Mouse (Mus musculus) E14TG2a.4 (cell line): Measurements from ENCODE around the gene Olfr1104.

Experiments
- H3K27me3 ChIP-seq: 2 replicates; pipeline ENCODE4 v1.6.1; 2014; ENCODE audit warnings: low read length, control low read depth; ENCODE audit not compliant: insufficient read depth
- H3K36me3 ChIP-seq: 2 replicates; pipeline ENCODE4 v1.6.1; 2014; ENCODE audit warnings: low read length, control low read depth; ENCODE audit not compliant: insufficient read depth
- H3K4me1 ChIP-seq: replicated peaks from 2 replicates; pipeline ENCODE4 v1.6.1; 2014; ENCODE audit warnings: low read depth, low read length, control low read depth
- H3K4me3 ChIP-seq: replicated peaks from 2 replicates; pipeline ENCODE4 v1.5.1; 2014; ENCODE audit warnings: mild to moderate bottlenecking, low read length
- H3K9me3 ChIP-seq: 2 replicates; pipeline ENCODE4 v1.6.1; 2014; ENCODE audit warnings: low read length, control low read depth
- CTCF ChIP-seq: conservative IDR thresholded peaks from 2 replicates; pipeline ENCODE4 v1.5.1; 2014; ENCODE audit warnings: low read length
- NANOG ChIP-seq: IDR thresholded peaks from 2 replicates; pipeline ENCODE4 v1.6.1; 2014; ENCODE audit warnings: borderline replicate concordance, low read length, mixed read lengths
- POU5F1 ChIP-seq: IDR thresholded peaks from 2 replicates; pipeline ENCODE4 v1.6.1; 2014; ENCODE audit warnings: low read length, borderline replicate concordance

The Olfr1104 gene

GRCm38 (mm10) chr2:87026980-87027379, at the start of gene Olfr1104:
Gene Olfr1104, minus strand, starts transcription at chr2:87027080.
- TF ChIP-seq POU5F1 (no peak), CTCF (no peak), NANOG (no peak)
- H3K27me3 ChIP-seq, result no peaks in the 10 kb centered on the region
- no peaks in the 10 kb centered on the region for H3K4me1 ChIP-seq
- no peaks in the 10 kb centered on the region for H3K9me3 ChIP-seq
- H3K4me3 ChIP-seq, result no peak within 1 kb of the TSS
- no peaks in the 10 kb centered on the region for H3K36me3 ChIP-seq

GRCm38 (mm10) chr2:87075717-87076116, 48.8 kb upstream of the Olfr1104 start, which contains the start of gene Olfr1107:
Gene Olfr1107, minus strand, starts transcription at chr2:87075817.
- Histone ChIP-seq H3K36me3 (no peaks in the 10 kb centered on the region), H3K4me3 (no peak within 1 kb of the TSS), H3K9me3 (peaks cover 8% of the 10 kb centered on the region; the same call in 1 of the 2 replicates), H3K27me3 (no peaks in the 10 kb centered on the region), H3K4me1 (no peaks in the 10 kb centered on the region)
- no peak for TF ChIP-seq NANOG

GRCm38 (mm10) chr2:87052173-87052572, 25.3 kb upstream of the Olfr1104 start, which contains the start of gene Olfr1106:
Gene Olfr1106, minus strand, starts transcription at chr2:87052273.
- no peaks in the 10 kb centered on the region for H3K4me1 ChIP-seq
- TF ChIP-seq CTCF (no peak), NANOG (no peak), POU5F1 (no peak)
- no peaks in the 10 kb centered on the region for H3K9me3 ChIP-seq

DNA sequence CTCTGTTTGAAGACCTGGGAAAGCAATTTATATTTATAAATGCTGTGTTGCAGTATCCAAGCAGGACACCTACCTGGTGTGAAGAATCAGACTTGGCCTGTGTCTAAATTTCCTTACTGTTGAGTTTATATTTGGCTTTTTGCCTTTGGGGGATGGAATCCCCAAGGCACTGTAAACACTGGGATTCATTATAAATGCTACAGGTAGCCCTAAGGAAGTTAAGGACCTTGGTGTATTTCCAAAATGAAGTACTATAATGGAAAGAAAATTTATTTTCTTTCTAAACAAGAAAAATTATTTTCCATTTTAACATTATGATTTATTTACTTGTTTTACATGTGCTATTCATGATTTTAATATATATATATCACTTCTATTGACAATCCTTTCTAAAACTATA, 9.6 kb upstream of the Olfr1104 start, which contains the start of gene Olfr1105:
Olfr1105 (minus strand) TSS at position 101 of the 400 bp plus-strand sequence.
- Histone ChIP-seq H3K27me3 (no peaks in the 10 kb centered on the region), H3K9me3 (no peaks in the 10 kb centered on the region), H3K4me1 (no peaks in the 10 kb centered on the region), H3K36me3 (no peaks in the 10 kb centered on the region), H3K4me3 (no peak within 1 kb of the TSS)
- no peak for TF ChIP-seq POU5F1
- TF ChIP-seq CTCF, result no peak
- TF ChIP-seq NANOG, result no peak

More at GRCm38 (mm10) chr2:87052173-87052572, 25.3 kb upstream of the Olfr1104 start, which contains the start of gene Olfr1106:
- no peak within 1 kb of the TSS for H3K4me3 ChIP-seq
- H3K36me3 ChIP-seq, result no peaks in the 10 kb centered on the region
- no peaks in the 10 kb centered on the region for H3K27me3 ChIP-seq

DNA sequence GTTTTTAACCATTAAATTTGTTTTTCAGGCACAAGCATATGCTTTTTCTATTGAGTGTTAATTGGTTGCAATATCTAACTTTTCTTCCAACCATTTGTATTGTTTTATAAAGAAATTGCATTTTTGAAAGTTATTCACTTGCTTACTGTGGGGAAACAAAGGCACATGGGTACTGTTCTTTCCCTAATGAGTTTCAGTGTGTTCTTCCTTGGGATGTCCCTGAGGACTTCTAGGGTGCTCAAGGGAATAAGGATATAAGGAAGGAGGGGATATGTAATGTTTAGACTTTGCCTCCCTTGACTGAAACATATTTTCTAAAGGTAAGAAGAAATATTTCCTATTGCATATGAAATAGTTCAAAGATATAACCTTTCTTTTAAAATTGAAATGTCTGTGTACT, 28.8 kb downstream of the Olfr1104 start, which contains the start of gene Olfr1102:
Olfr1102 (plus strand) TSS at position 301 of the 400 bp plus-strand sequence.
- Histone ChIP-seq H3K4me1 (no peaks in the 10 kb centered on the region), H3K27me3 (no peaks in the 10 kb centered on the region), H3K36me3 (no peaks in the 10 kb centered on the region), H3K4me3 (no peak within 1 kb of the TSS), H3K9me3 (no peaks in the 10 kb centered on the region)
- TF ChIP-seq POU5F1 (no peak), CTCF (no peak), NANOG (no peak)

GRCm38 (mm10) chr2:86991121-86991520, 35.8 kb downstream of the Olfr1104 start, which contains the start of gene Olfr1101:
Gene Olfr1101, minus strand, starts transcription at chr2:86991221.
- no peaks in the 10 kb centered on the region for H3K4me1 ChIP-seq
- no peak for TF ChIP-seq CTCF
- TF ChIP-seq NANOG, result no peak
- no peak for TF ChIP-seq POU5F1
- H3K27me3 ChIP-seq, result no peaks in the 10 kb centered on the region
- H3K36me3 ChIP-seq, result no peaks in the 10 kb centered on the region
- no peak within 1 kb of the TSS for H3K4me3 ChIP-seq
- no peaks in the 10 kb centered on the region for H3K9me3 ChIP-seq

GRCm38 (mm10) chr2:86979854-86980253, 47.0 kb downstream of the Olfr1104 start, which contains the start of gene Olfr1100:
Gene Olfr1100, minus strand, starts transcription at chr2:86979954.
- Histone ChIP-seq H3K27me3 (no peaks in the 10 kb centered on the region), H3K4me3 (no peak within 1 kb of the TSS), H3K9me3 (no peaks in the 10 kb centered on the region), H3K4me1 (no peaks in the 10 kb centered on the region), H3K36me3 (no peaks in the 10 kb centered on the region)
- TF ChIP-seq POU5F1, result no peak
- TF ChIP-seq NANOG, result no peak
